Mouse (Mus musculus): ENCODE measurements around the gene Mapk9.

DNA sequence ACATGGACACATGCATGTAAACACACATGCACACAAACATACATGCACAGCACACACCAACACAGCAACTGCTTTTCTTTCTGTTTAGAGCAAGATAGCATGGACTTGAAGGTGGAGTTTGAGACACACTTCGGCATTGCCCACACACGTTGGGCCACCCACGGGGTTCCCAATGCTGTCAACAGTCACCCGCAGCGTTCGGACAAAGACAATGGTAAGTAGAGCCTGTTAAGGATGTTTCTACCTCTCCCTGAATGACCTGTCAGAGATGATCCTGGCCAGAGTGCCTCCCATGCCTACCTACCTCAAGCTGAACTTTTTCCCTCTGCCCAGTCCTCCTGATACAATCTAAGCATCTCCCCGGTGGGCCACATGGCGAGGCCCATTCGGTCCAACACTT, 37.6 kb upstream of the Mapk9 start:
- TF ChIP-seq CTCF (IDR thresholded peaks at IDR 0.05; ENCODE audit: low read depth, low read length) (no peak), POLR2A (IDR thresholded peaks at IDR 0.05; ENCODE audit: insufficient read depth, low read length) (no peak)
